ENCODE assay signal across 13 mouse cellular contexts in the genomic region with DNA sequence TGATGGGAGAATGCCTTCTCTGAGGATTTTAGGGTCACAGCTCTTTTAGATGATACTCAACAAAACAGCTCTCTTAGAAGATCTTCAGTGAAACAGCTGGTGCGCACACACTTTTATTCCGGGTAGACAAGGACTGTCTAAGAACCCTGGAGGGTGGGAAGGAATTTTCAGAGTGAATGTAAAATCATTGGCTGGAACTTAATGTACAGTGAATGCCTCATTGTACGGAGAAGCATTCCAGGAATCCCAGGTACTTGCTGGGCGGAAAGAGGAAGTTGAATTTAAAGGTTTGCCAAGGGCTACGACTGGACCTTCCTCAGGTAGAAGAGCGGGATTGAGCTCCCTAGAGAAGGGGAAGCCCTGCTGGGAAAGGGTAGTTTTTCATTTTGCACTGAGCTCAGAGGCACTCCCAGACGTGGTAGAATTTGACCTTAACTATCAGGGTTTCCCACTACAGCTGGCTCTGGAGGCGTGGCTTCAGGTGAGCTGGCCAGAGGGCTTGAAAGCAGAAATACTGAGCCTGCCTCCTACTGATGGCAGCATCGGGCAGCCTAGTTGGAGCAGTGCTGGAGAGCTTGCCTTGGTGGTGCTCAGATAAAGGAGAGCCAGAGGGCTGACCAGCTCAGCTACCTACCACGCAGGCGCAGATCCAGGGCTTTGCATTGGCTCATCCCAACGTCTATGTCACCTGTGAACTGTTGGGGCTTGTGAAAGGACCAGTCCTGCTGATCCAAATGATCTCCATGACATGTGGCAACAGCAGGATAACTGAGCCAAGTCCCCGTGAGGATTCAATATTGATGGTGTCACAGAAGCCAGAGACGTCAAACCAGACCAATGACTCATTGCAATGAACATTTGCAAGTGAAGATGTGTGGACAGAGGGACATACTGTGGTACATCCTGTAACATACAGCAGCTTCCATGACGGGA. TPM values are rescaled to one million over a fixed set of nuclear protein-coding genes. Genes with fewer than 3 reads are reported as not detected.
A peak's percentile ranks its signal among the peaks of the same experiment; 100 is the strongest.
DNase-seq lines count a peak whose midpoint lies in the region; ATAC-seq lines count a peak whose summit lies in the region.
"Had no signal": no experiment of that assay in that cellular context is flagged by ENCODE, and none has a peak within 500 bp of the region (broad histone marks: within the 10 kb centered on the region; RNA-seq: fewer than 3 reads in every experiment).

No protein-coding gene starts in this region.

- H3K9ac ChIP-seq in limb, embryonic 12.5 days (replicated peaks): no peak overlapping the region
- H3K9ac ChIP-seq in limb, embryonic 15.5 days: no peak overlapping the region
- H3K9ac ChIP-seq in stomach, embryonic 16.5 days (ENCODE audit: low read length): no peak overlapping the region

- no peak for ATAC-seq in limb, embryonic 12.5 days (ENCODE audit: insufficient number of reproducible peaks, insufficient read depth, low FRiP score, low TSS enrichment, low read depth)
- 0 out of 2 replicates have a peak, but pooled peaks have one; percentile 24 for ATAC-seq in erythroblast, adult 5-6 weeks (replicated peaks; ENCODE audit: low FRiP score, poor library complexity, severe bottlenecking)
- ATAC-seq in limb, embryonic 15.5 days (ENCODE audit: insufficient number of reproducible peaks, low FRiP score, low TSS enrichment, low read depth): no peak
- ATAC-seq in stomach, embryonic 16.5 days (ENCODE audit: insufficient read depth, low FRiP score): peak; percentile 69
- ATAC-seq: hindbrain, embryonic 16.5 days had no signal

- H3K27ac ChIP-seq in limb, embryonic 12.5 days: 0 out of 2 replicates have a peak overlapping the region, but pooled peaks have one; percentile 8
- H3K27ac ChIP-seq in limb, embryonic 10.5 days: no peak overlapping the region
- H3K27ac ChIP-seq in limb, embryonic 15.5 days: 0 out of 2 replicates have a peak overlapping the region, but pooled peaks have one; percentile 27
- H3K27ac ChIP-seq in stomach, embryonic 16.5 days (ENCODE audit: low read length): no peak overlapping the region

- H3K4me3 ChIP-seq in limb, embryonic 12.5 days (replicated peaks): no peak overlapping the region
- H3K4me3 ChIP-seq in limb, embryonic 10.5 days: no peak overlapping the region
- H3K4me3 ChIP-seq in limb, embryonic 15.5 days: no peak overlapping the region
- H3K4me3 ChIP-seq in stomach, embryonic 16.5 days (replicated peaks; ENCODE audit: low read length): no peak overlapping the region

- H3K27me3 ChIP-seq in limb, embryonic 12.5 days: no peaks in the 10 kb centered on the region
- no peaks in the 10 kb centered on the region for H3K27me3 ChIP-seq in limb, embryonic 10.5 days (ENCODE audit: low read depth, poor library complexity, severe bottlenecking)
- no peaks in the 10 kb centered on the region for H3K27me3 ChIP-seq in limb, embryonic 15.5 days
- no peaks in the 10 kb centered on the region for H3K27me3 ChIP-seq in stomach, embryonic 16.5 days (ENCODE audit: control insufficient read depth, insufficient read depth, low read length)

- peaks cover 9% of the 10 kb centered on the region; the same call in 1 of the 2 replicates for H3K4me1 ChIP-seq in limb, embryonic 12.5 days (replicated peaks)
- H3K4me1 ChIP-seq in limb, embryonic 10.5 days: peaks cover 5% of the 10 kb centered on the region; the same call in 1 of the 2 replicates
- H3K4me1 ChIP-seq in limb, embryonic 15.5 days: peaks cover 9% of the 10 kb centered on the region
- H3K4me1 ChIP-seq in stomach, embryonic 16.5 days (ENCODE audit: control insufficient read depth, insufficient read depth, low read length): no peaks in the 10 kb centered on the region

- no peaks in the 10 kb centered on the region for H3K9me3 ChIP-seq in limb, embryonic 12.5 days
- no peaks in the 10 kb centered on the region for H3K9me3 ChIP-seq in limb, embryonic 10.5 days (replicated peaks)
- H3K9me3 ChIP-seq in limb, embryonic 15.5 days: no peaks in the 10 kb centered on the region
- no peaks in the 10 kb centered on the region for H3K9me3 ChIP-seq in stomach, embryonic 16.5 days (replicated peaks; ENCODE audit: control insufficient read depth, low read length)

- DNase-seq in limb, embryonic 10.5 days (ENCODE audit: low spot score): no peak
- DNase-seq in layer of hippocampus, adult 9-10 months (ENCODE audit: low spot score): no peak
- no peak for DNase-seq in right cerebral cortex, postnatal 10 days (ENCODE audit: low spot score in 2 of 2)
- no peak for DNase-seq in cerebellum, adult 18-20 months
- DNase-seq: adrenal gland, postnatal 14 days; left cerebral cortex, postnatal 4 days; thymus, postnatal 36 days had no signal

- H3K36me3 ChIP-seq in limb, embryonic 12.5 days: no peaks in the 10 kb centered on the region
- no peaks in the 10 kb centered on the region for H3K36me3 ChIP-seq in limb, embryonic 10.5 days
- no peaks in the 10 kb centered on the region for H3K36me3 ChIP-seq in limb, embryonic 15.5 days
- no peaks in the 10 kb centered on the region for H3K36me3 ChIP-seq in stomach, embryonic 16.5 days (ENCODE audit: control insufficient read depth, insufficient read depth, low read length)

- 59% methylated on average over 15 of the region's 15 CpGs for WGBS in limb, embryonic 12.5 days
- WGBS in limb, embryonic 10.5 days: 66% methylated on average over 15 of the region's 15 CpGs
- WGBS in limb, embryonic 15.5 days: 45% methylated on average over 15 of the region's 15 CpGs
- WGBS in stomach, embryonic 16.5 days: 51% methylated on average over 15 of the region's 15 CpGs

- no peak overlapping the region for H3K4me2 ChIP-seq in limb, embryonic 12.5 days
- no peak overlapping the region for H3K4me2 ChIP-seq in limb, embryonic 15.5 days
- H3K4me2 ChIP-seq in stomach, embryonic 16.5 days (ENCODE audit: low read depth, low read length): no peak overlapping the region

RNA-seq across cellular contexts. Expression of gene Plekhb1, which starts 17.0 kb away (rescaled TPM):
- polyA plus RNA-seq in limb, embryonic 12.5 days (2016; fragmentation: Nextera tagmentation; extraction: Ambion mirVana): 1.4 and 2.6 TPM in 2 replicates
- 0.83 and 1.5 TPM in 2 replicates for polyA plus RNA-seq in limb, embryonic 10.5 days (2016; fragmentation: Nextera tagmentation; extraction: Ambion mirVana)
- total RNA-seq in erythroblast, adult 5-6 weeks (2015; ENCODE audit: low replicate concordance): not detected in 2 replicates
- total RNA-seq in erythroblast, adult 5-6 weeks (2017; ENCODE audit: low replicate concordance): not detected in 2 replicates
- 4.5 and 6.8 TPM in 2 replicates for polyA plus RNA-seq in limb, embryonic 15.5 days (2015; fragmentation: Nextera tagmentation; extraction: Ambion mirVana)
- polyA plus RNA-seq in stomach, embryonic 16.5 days (2015; fragmentation: Nextera tagmentation; extraction: Ambion mirVana): 13.8 and 13.9 TPM in 2 replicates
- total RNA-seq: granulocyte monocyte progenitor cell, adult 5-6 weeks had no signal

RNA-seq across cellular contexts. Expression of gene Fam168a, which starts 27.2 kb away (rescaled TPM):
- 42.7 and 54.1 TPM in 2 replicates for polyA plus RNA-seq in limb, embryonic 12.5 days (2016; fragmentation: Nextera tagmentation; extraction: Ambion mirVana)
- 29.6 and 39.6 TPM in 2 replicates for polyA plus RNA-seq in limb, embryonic 10.5 days (2016; fragmentation: Nextera tagmentation; extraction: Ambion mirVana)
- total RNA-seq in erythroblast, adult 5-6 weeks (2015; ENCODE audit: low replicate concordance): 7.9 and 8.1 TPM in 2 replicates
- 3.4 and 5.9 TPM in 2 replicates for total RNA-seq in erythroblast, adult 5-6 weeks (2017; ENCODE audit: low replicate concordance)
- polyA plus RNA-seq in limb, embryonic 15.5 days (2015; fragmentation: Nextera tagmentation; extraction: Ambion mirVana): 39.6 and 42.2 TPM in 2 replicates
- polyA plus RNA-seq in stomach, embryonic 16.5 days (2015; fragmentation: Nextera tagmentation; extraction: Ambion mirVana): 34.2 and 35.7 TPM in 2 replicates

Comparison
In these comparisons a context has a peak if more than half of its experiments do, and no peak if none do; other contexts are left out.
1. H3K27ac ChIP-seq: peak in limb, embryonic 12.5 days (single experiment) and limb, embryonic 15.5 days (single experiment); none in limb, embryonic 10.5 days (single experiment) and stomach, embryonic 16.5 days (single experiment).
2. ATAC-seq: peak in erythroblast, adult 5-6 weeks (single experiment) and stomach, embryonic 16.5 days (single experiment); none in limb, embryonic 12.5 days (single experiment) and limb, embryonic 15.5 days (single experiment).